Mouse (Mus musculus) midbrain, embryonic 10.5 days (tissue): ENCODE measurements around the gene Ago4. TPM values are rescaled to one million over a fixed set of nuclear protein-coding genes. Genes with fewer than 3 reads are reported as not detected.

Experiments
- DNase-seq: peaks from one replicate; pipeline ENCODE4 v3.0.0-alpha.2; 2017; ENCODE audit warnings: low spot score
- H3K27ac ChIP-seq: fragments of 300-500 bp; sonication (generic); replicated peaks from 2 replicates; pipeline ENCODE4 v1.5.1; 2016; ENCODE audit warnings: mild to moderate bottlenecking
- H3K27me3 ChIP-seq: fragments of 300-500 bp; sonication (generic); 2 replicates; pipeline ENCODE4 v1.6.1; 2016; ENCODE audit warnings: low read depth, mild to moderate bottlenecking; ENCODE audit not compliant: poor library complexity, severe bottlenecking
- H3K36me3 ChIP-seq: fragments of 300-500 bp; sonication (generic); 2 replicates; pipeline ENCODE4 v1.6.1; 2016; ENCODE audit warnings: mild to moderate bottlenecking, moderate library complexity
- H3K4me1 ChIP-seq: fragments of 300-500 bp; sonication (generic); 2 replicates; pipeline ENCODE4 v1.6.1; 2016
- H3K4me3 ChIP-seq: fragments of 300-500 bp; sonication (generic); 2 replicates; pipeline ENCODE4 v1.5.1; 2016; ENCODE audit warnings: mild to moderate bottlenecking, moderate library complexity
- H3K9me3 ChIP-seq: fragments of 300-500 bp; sonication (generic); replicated peaks from 2 replicates; pipeline ENCODE4 v1.6.1; 2016; ENCODE audit warnings: mild to moderate bottlenecking
- WGBS: fragments of 180-500 bp; shearing (Covaris S2); methylation state at CpG from one replicate; pipeline ENCODE4 v1.1.7; 2016; 5-methylcytosine and 5-hydroxymethylcytosine counted together
- polyA plus RNA-seq: library from polyadenylated mRNA; unstranded; fragments of >200 nt; fragmentation: Nextera tagmentation; extraction: Ambion mirVana; gene quantifications from 2 replicates; pipeline ENCODE4 v1.2.1, GENCODE M21; 2016

Ago4 gene
- polyA plus RNA-seq, 1 experiment from 2014 or later: 2.3 TPM

DNA sequence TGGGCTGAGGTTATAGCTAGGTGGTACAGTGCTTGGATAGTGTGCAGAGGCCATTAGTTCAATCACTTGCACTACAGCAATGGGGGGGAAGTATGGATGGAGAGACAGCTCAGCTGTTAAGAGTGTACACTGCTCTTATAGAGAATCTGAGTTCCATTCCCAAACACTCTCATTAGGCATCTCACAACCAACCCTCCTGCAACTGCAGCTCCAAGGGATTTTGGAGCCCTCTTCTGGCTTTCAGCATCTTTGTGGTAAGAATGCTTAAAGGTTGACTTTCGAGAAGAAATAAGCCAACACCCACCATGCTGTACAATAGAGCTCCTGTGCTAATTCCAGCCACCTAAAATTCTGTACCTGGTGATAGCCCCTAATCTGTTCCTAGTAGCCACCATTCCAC lies 47.1 kb downstream of the Ago4 start:
- Histone ChIP-seq H3K27me3 (no peaks in the 10 kb centered on the region), H3K4me3 (no peak overlapping the region), H3K9me3 (no peaks in the 10 kb centered on the region), H3K4me1 (no peaks in the 10 kb centered on the region), H3K36me3 (no peaks in the 10 kb centered on the region), H3K27ac (no peak overlapping the region)
- DNase-seq: no peak
- WGBS: 84% methylated on average over 1 of the region's 1 CpGs

- no peaks in the 10 kb centered on the region for H3K4me1 ChIP-seq
- H3K27ac ChIP-seq: no peak overlapping the region
- no peaks in the 10 kb centered on the region for H3K9me3 ChIP-seq
- no peak for DNase-seq
- no peaks in the 10 kb centered on the region for H3K27me3 ChIP-seq
- no peaks in the 10 kb centered on the region for H3K36me3 ChIP-seq
- WGBS: 93% methylated on average over 2 of the region's 2 CpGs
- no peak overlapping the region for H3K4me3 ChIP-seq
Observed at GRCm38 (mm10) chr4:126485065-126485464, 48.2 kb downstream of the Ago4 start.

- Histone ChIP-seq H3K9me3 (no peaks in the 10 kb centered on the region), H3K4me3 (no peak overlapping the region), H3K27ac (no peak overlapping the region), H3K27me3 (no peaks in the 10 kb centered on the region), H3K36me3 (no peaks in the 10 kb centered on the region), H3K4me1 (no peaks in the 10 kb centered on the region)
- 84% methylated on average over 3 of the region's 3 CpGs for WGBS
- no peak for DNase-seq
Observed at GRCm38 (mm10) chr4:126483874-126484273, 49.4 kb downstream of the Ago4 start.

DNA sequence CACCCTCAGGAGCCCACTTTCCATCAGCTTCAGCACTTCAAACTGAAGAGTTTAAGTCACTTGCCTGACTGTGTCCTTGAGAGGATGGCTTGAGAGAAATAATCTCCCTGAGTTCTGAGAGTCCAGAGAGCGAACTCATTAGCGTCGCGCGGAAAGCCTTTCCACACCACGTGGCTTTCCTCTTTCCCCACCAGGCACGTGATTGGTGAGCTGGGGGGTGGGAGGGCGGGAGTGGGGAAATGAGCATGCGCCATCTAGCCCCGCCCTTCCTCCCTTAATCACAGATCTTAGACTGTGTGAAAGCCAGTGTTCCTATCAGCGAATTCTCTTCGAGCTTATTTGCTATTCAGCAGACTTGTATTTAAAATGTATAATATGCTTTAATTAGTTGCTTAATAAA lies 50.3 kb downstream of the Ago4 start:
- Histone ChIP-seq H3K9me3 (no peaks in the 10 kb centered on the region), H3K4me3 (no peak overlapping the region), H3K4me1 (no peaks in the 10 kb centered on the region), H3K27ac (no peak overlapping the region), H3K27me3 (no peaks in the 10 kb centered on the region), H3K36me3 (no peaks in the 10 kb centered on the region)
- WGBS: 81% methylated on average over 12 of the region's 12 CpGs
- DNase-seq: no peak

- H3K4me3 ChIP-seq: no peak overlapping the region
- no peaks in the 10 kb centered on the region for H3K27me3 ChIP-seq
- no peak overlapping the region for H3K27ac ChIP-seq
- DNase-seq: no peak
- WGBS: 93% methylated on average over 5 of the region's 5 CpGs
- H3K9me3 ChIP-seq: no peaks in the 10 kb centered on the region
- H3K36me3 ChIP-seq: no peaks in the 10 kb centered on the region
- H3K4me1 ChIP-seq: no peaks in the 10 kb centered on the region
Observed at GRCm38 (mm10) chr4:126481461-126481860, 51.8 kb downstream of the Ago4 start.

DNA sequence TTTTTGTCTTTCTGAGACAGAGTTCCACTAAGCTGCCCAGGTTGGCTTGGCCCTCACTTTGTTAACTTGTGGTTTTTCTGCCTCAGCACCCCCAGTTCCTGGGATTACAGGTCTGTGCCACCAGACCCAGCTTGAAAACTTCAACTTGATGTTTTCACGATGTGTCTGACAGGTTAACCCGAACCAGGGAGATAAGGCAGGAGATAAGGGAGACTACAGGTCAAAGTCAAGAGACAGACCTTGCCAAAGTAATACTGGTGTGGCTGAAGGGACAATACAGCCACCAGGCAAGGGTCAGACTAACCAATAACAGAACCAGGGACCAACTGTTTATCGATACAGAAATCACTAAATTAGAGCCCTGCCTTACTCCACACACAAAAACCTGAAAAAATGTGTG lies 53.0 kb downstream of the Ago4 start:
- WGBS: 84% methylated on average over 3 of the region's 3 CpGs
- no peaks in the 10 kb centered on the region for H3K9me3 ChIP-seq
- H3K27me3 ChIP-seq: no peaks in the 10 kb centered on the region
- DNase-seq: no peak
- no peaks in the 10 kb centered on the region for H3K4me1 ChIP-seq
- H3K4me3 ChIP-seq: no peak overlapping the region
- H3K27ac ChIP-seq: no peak overlapping the region
- H3K36me3 ChIP-seq: no peaks in the 10 kb centered on the region

GRCm38 (mm10) chr4:126473031-126473430 lies 60.2 kb downstream of the Ago4 start:
- WGBS: 58% methylated on average over 5 of the region's 5 CpGs
- Histone ChIP-seq H3K4me3 (no peak overlapping the region), H3K27ac (no peak overlapping the region), H3K36me3 (no peaks in the 10 kb centered on the region), H3K4me1 (peaks cover 12% of the 10 kb centered on the region), H3K9me3 (no peaks in the 10 kb centered on the region), H3K27me3 (no peaks in the 10 kb centered on the region)
- DNase-seq: no peak

DNA sequence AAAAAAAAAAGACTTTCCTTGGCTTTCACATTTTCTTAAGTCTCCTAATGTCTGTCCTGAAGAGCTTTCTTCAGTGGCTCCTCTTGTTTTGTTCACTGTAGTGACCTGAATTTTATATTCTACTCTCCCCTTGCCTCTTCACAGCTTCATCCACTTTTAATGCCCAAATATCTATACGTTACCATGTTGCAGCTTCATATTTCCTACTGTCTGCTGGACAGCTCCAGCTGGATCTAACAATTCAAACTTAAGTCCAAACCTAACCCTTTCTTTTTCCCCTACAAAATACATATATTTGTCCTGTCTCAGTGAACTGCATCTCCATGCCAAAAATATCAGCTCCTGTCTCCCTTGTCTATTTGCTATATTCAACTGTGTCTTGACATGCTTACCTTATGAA lies 63.9 kb downstream of the Ago4 start:
- Histone ChIP-seq H3K36me3 (no peaks in the 10 kb centered on the region), H3K4me1 (peaks cover 47% of the 10 kb centered on the region), H3K4me3 (no peak overlapping the region), H3K9me3 (no peaks in the 10 kb centered on the region), H3K27ac (peak overlapping the region; percentile 100; the same call in 1 of the 2 replicates), H3K27me3 (no peaks in the 10 kb centered on the region)
- WGBS: 72% methylated on average over 1 of the region's 1 CpGs
- no peak for DNase-seq

DNA sequence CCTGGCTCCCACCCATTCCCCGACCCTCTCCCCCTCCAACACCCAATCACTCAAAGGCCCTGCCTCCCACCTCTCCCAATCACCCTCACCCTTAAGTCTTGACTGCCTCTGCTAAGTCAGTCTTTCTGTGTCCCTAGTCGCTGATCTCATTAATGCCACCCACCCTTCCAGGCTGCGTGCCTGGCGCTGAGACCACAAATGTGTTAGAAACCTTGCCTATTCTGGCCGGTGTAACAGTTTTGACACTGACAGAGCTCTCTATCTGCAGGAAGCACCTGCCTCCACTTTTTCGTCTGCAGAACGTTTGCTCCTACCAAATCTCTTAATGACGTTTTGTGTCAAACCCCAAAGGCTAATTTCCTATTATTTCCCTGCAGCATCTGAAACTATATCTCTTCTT lies 64.3 kb downstream of the Ago4 start:
- no peaks in the 10 kb centered on the region for H3K9me3 ChIP-seq
- DNase-seq: no peak
- 8% methylated on average over 8 of the region's 8 CpGs for whole genome bisulfite sequencing
- H3K4me1 ChIP-seq: peaks cover 51% of the 10 kb centered on the region
- peak overlapping the region; percentile 97 for H3K4me3 ChIP-seq
- H3K27me3 ChIP-seq: no peaks in the 10 kb centered on the region
- H3K27ac ChIP-seq: peak overlapping the region; percentile 100
- no peaks in the 10 kb centered on the region for H3K36me3 ChIP-seq

GRCm38 (mm10) chr4:126468285-126468901 lies 64.9 kb downstream of the Ago4 start, which contains the start of gene Ago1:
Gene Ago1 (minus strand): TSS chr4:126468583.
- under 1% methylated on average over 55 of the region's 55 CpGs for WGBS
- Histone ChIP-seq H3K27me3 (no peaks in the 10 kb centered on the region), H3K4me3 (peak within 1 kb of the TSS; percentile 97), H3K36me3 (0 out of 2 replicates have a peak, but pooled peaks cover 1% of the 10 kb centered on the region), H3K9me3 (no peaks in the 10 kb centered on the region), H3K27ac (peak within 1 kb of the TSS; percentile 100), H3K4me1 (peaks cover 56% of the 10 kb centered on the region)
- peak; percentile 98 for DNase-seq

DNA sequence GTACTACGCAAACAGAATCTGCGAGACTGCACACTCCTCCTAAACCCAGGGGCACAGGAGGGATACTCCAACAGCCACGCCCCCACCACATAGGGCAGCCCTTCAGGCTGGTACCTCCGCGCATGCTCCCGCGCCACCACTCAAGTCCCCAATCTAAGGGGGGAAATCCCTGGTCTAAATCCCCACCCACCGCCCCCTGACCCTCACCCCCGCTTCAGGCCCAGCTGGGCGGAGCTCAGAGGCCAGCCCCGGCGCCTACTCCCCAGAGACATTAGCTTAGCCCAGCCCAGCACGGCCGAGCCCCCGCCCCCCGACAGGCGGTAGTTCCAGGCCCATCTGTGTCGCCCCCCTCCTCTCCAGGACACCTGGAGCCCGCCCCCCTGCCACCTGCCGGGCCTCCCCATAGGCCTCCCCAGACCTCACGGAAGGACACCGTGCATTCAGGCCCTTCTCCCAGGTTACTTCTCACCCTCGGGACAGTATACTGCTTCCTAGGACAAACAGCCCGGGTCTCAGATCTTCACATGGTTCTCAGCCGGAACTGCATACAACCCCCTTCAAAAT lies 65.5 kb downstream of the Ago4 start:
- H3K27ac ChIP-seq: peak overlapping the region; percentile 100
- under 1% methylated on average over 25 of the region's 25 CpGs for WGBS
- 0 out of 2 replicates have a peak, but pooled peaks cover 3% of the 10 kb centered on the region for H3K36me3 ChIP-seq
- H3K4me3 ChIP-seq: peak overlapping the region; percentile 97
- H3K9me3 ChIP-seq: no peaks in the 10 kb centered on the region
- H3K27me3 ChIP-seq: no peaks in the 10 kb centered on the region
- peaks cover 59% of the 10 kb centered on the region for H3K4me1 ChIP-seq
- DNase-seq: peak; percentile 92

DNA sequence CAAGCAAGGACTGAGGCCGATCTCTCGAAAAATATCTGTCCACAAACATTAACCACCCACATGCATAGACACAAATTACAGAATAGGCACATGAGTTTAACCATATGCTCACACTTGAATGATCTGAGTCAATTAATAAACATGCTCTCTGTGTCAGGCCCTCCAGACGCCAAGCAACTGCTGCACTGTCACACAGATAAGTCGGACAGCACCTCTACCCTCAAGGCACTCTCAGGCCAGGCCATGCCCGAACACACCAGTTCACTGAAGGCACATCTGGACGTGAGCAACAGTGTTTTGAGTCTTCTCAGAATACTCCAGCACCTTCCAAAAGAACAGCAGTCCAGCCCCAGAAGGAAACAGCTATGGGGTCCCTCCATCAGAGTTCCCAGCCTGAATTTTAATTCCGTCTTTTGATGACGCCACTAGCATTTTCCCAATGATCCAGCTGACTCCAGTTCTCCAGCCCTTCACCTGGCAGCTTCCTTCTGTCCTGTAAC lies 67.0 kb downstream of the Ago4 start:
- peak overlapping the region; percentile 100 for H3K27ac ChIP-seq
- DNase-seq: no peak
- H3K36me3 ChIP-seq: peaks cover 17% of the 10 kb centered on the region
- H3K27me3 ChIP-seq: no peaks in the 10 kb centered on the region
- H3K4me1 ChIP-seq: peaks cover 65% of the 10 kb centered on the region
- peak overlapping the region; percentile 97 for H3K4me3 ChIP-seq
- H3K9me3 ChIP-seq: no peaks in the 10 kb centered on the region
- WGBS: 15% methylated on average over 8 of the region's 8 CpGs

DNA sequence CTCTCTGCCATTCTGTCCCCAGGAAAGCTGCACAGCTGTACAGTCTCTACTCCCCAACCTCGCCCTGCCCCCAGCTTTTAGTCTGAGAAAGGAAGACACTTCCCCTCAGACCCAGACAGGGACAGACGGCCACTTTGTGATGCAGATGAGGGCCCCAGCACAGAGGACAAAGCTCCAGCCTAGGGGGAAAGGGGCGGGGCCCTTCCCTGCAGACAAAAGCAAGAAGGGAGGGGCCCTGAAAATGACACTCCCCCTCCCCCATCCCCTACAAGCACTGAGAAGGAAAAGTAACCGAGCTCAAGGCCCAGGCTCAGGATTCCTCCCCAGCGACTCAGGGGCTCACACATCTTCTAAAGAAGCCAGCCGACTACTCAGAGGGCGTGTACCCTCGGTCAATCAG lies 67.4 kb downstream of the Ago4 start:
- H3K9me3 ChIP-seq: no peaks in the 10 kb centered on the region
- WGBS: 5% methylated on average over 8 of the region's 8 CpGs
- peaks cover 21% of the 10 kb centered on the region for H3K36me3 ChIP-seq
- peak; percentile 93 for DNase-seq
- H3K27ac ChIP-seq: peak overlapping the region; percentile 100
- H3K4me1 ChIP-seq: peaks cover 65% of the 10 kb centered on the region
- peak overlapping the region; percentile 97 for H3K4me3 ChIP-seq
- H3K27me3 ChIP-seq: no peaks in the 10 kb centered on the region
